Mouse (Mus musculus) ovary, postnatal 14 days (tissue): ENCODE results near the gene 1700037H04Rik.
"Not testable (repeated sequence)": the region's sequence is repeated elsewhere in the genome, so short reads cannot be mapped to it uniquely, and the experiment has no call there.

Source experiments
- DNase-seq: peaks from one replicate; pipeline ENCODE4 v3.0.0; 2022; ENCODE audit warnings: low spot score

Gene 1700037H04Rik

DNA sequence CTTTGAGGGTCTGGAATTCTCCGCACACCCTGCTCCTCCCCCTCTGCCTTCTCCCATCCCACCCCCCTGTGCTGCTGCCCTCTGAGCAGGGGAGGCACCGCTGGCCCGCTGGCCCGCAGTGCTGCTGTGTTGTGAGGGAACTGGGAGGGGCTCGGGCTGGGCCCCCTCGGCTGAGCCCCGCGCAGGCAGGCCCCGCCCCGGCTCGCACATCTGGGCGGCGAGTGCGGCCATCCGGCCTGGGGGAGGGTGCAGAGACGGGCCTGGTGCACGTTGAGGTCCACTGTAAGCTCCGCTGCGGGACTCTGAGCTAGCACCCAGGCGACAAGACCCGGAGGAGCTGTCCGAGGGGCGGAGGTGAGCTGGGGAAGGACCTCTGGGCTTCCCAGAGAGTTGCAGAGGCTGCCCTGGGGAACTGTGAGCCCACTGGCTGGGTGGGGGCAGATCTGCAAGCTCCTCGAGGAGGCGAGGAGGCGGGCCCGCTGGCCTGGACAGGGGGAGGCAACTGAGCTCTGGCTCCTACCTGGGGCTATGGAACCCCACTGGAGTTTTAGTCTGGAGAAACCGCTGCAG, 32.6 kb downstream of the 1700037H04Rik start, which contains the start of gene Hspa12b:
Gene Hspa12b (plus strand): TSS at position 120 of the 570 bp plus-strand sequence.
- peak; percentile 54 for DNase-seq

DNA sequence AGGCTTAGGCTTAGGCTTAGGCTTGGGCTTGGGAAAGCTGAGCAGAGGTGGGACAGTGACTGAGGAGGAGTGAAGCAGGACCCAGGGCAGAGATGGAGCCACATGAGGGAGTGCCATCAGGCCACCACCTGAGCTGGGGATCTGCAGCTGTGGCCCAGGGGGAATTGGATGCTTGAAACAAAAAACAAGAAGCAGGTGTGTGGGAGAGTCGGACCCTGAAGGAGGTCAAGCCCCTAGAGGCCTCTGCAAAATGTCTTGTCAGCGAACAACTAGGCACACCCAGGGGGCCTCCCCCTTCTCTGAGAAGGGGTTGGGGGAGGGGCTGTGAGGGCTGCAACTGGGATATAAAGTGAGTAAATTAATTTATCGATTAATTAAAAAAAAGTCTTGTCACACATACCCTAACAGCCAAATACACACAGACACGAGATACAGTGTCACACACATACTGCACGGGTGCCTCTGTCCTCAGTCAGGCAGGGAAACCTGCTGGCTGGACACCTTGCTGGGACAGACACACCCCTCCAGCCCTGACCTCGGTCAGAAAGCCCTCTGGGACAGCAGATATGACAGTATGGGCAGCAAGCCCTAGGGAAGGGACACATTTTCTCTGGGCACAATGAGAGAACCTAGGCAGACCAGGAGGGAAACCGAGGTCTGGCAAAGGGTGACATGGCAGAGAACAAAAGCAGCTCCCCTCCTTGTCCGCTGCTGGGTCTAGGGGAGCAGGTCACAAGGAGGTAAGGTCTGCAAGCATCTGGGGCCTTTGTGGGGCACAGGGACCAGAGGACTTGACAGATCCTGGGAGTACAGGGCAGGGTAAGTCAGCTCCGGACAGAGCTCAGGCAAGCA, 33.7 kb downstream of the 1700037H04Rik start:
- no peak for DNase-seq

DNA sequence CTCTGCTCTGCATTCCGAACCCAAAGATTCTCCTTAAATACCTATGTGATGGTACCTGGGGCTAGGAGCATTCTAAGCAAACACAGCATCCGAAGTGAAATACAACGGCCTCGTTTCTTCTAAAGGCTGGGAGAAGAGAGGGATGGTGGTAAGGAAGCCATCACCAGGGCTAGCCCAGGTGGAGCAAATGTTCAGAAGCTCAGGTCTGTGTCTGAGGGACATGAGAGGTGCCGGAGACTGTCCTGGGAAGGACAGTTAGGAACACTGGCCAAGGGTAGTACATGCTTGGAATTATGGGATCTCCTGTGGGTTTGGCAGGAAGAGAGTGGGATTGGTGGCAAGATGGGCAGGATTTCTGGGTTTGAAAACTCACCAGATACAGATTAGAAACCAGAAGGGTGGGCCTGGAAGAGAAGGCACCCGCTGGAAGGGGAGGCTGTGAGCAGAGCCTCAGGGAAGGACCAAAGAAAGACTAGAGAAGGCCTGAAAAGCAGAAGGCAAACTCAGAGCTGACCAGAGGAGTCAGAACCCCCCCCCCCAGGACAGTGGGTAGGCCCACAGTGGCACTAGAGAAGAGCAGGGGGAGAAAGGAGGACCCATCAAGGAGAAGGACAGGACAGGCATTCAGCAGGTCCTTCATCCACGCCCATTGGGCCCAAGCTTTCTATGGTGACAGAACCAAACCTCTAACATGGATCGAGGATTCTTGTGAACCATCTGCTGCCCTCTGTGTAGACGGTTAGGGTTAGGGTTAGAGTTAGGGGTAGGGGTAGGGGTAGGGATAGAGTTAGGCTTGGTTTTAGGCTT, 34.5 kb downstream of the 1700037H04Rik start:
- no peak for DNase-seq

DNA sequence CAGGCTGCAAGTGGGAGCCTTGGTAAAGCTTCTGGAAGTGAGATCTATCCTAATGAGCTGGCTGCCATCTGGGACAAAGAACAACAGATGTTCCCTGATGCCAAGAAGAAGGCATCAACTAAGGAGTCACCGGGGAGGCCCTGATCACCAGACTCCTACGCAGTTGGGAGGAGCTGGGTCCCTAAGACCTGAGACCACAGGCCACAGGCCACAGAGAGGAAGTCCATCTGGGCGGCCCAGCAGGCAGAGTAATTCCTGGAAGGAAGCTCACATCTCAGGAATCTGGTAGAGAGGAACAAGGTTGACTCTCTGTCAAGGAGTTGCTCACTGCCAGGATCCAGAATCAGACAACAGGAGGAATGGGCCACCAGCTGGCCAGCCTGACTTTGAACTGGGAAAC, 35.7 kb downstream of the 1700037H04Rik start:
- no peak for DNase-seq

DNA sequence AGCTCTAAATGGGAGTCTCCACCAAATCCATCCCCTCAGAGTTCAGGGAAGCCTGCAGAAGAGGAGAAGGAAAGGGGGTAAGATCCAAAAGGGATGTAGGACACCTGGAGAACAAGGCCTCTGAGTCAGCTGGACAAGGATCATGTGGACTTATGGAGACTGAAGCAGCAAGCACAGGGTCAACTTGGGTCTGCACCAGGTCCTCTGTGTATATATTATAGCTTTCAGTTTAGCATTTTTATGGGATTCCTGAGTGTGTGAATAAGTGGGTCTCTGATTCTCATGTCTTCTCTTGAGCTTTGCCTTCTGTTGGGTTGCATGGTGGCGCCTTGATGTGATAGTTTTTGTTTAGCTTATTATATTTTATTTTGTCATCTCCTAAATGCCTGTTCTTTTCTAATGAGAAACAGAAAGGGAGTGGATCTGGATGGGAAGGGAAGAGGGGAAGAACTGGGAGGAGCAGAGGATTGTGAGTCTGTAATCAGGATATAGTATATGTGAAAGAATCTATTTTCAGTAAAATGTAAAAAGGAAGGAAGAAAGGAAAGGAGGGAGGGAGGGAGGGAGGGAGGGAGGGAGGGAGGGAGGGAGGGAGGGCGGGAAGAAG, 40.8 kb downstream of the 1700037H04Rik start:
- no peak for DNase-seq

DNA sequence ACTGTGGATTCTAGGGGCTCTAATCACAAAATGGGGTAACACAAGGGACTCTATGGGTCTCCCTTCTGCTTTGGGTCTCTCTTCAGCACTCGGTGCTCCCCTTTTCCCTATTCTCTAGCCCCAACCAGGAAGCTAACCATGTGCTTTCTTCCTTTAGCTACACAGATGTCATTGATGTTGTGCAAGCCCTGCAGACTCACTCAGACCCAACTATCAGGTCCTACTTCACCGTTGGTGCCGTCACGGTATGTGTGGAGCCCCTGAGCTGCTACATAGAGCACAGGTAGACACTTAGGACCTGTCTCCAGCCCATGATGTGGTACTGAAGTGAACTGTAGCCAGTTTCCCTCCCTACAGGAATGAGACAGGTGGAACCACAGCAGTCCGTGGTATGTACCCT, 53.9 kb downstream of the 1700037H04Rik start:
- no peak for DNase-seq

DNA sequence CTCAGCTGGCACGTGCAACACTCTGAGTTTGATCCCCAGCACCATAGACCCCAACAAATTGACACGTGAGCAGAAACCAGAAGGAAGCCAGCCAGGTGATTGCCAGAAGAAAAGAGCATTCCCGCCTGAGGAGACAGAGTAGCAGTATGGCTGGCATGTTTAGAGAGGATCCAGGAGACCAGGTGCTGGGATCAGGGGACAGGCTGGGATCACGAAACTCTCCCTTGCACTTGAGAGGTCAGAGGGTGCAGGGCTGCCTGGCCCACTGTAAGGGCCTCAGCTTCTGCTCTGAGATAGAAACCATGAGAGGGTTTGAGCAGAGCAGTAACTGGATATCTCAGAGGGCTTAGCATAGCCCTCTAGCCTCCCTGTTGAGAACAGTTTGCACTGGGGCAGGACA, 54.8 kb downstream of the 1700037H04Rik start:
- not testable (repeated sequence) for DNase-seq

DNA sequence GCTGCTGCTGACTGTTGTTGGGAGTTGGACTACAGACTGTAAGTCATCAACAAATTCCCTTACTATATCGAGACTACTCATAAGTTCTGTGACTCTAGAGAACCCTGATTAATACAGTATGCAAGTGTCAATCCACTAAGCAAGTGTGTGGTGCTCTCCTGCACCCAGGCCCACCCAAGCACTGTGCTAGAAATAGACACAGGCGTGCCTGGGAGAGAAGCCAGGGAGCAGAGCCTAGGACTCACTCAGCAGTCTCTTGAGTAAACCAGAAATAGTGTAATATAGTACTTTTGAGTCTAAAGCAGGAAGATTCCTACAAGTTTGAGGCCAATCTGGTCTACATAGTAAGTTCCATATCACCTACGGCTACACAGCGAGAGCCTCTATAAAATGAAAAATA, 55.9 kb downstream of the 1700037H04Rik start:
- DNase-seq: no peak

DNA sequence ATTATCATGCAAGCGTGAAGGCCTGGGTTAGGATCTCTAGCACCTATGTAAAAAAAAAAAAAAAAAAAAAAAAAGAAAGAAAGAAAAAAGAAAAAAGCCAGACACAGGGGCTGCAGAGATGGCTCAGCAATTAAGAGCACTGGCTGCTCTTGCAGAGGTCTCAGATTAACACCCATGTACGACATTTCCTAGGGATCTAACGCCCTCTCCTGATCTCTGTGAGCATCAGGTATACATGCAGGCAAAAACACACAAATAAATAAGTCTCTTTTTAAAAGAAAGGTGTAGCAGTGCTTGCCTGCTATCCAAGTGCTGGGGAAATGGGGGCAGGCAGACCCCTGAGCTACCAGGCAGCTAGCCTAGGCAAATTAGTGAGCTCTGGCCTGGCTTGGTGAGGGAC, 58.4 kb downstream of the 1700037H04Rik start:
- no peak for DNase-seq

DNA sequence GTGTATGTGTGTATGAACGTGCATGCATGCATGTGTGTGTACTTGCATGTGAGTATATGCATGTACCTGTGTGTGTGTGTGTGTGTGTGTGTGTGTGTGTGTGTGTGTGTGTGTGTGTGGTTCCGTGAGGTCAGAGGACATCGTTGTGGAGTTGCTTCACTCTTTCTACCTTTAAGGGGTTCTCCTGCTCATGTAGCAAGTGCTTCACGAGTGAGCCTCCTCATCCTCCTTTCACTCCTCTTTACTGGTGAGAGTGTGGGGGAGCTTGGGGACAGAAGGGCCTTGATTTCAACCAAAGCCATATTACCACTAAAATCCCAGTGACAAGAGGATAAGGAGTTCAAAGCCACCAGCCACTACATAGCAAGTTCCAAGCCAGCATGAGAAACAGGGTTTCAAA, 62.8 kb downstream of the 1700037H04Rik start:
- DNase-seq: no peak
